Mouse (Mus musculus): ENCODE data around the gene Grsf1.

DNA sequence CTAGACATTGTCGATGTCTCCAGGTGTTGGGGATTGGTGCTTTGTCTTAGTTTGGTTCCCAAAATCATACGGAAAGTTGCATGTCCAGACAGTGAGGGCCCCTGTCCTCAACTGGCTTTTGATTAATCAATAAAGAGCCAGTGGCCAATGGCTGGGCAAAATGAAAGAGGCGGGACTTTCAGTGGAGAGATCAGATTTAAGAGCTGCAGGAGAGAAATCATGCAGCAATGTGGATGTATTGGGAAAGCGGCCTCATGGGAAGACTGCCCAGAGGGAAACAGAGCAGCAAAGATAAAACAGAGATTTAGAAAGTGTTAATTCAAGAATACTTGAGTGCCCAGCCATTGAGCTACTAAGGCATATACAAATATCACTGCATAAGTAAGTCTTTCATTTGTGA is 16.6 kb upstream of the Grsf1 start:
- no peak for TF ChIP-seq CTCF (IDR thresholded peaks at IDR 0.05; ENCODE audit: control insufficient read depth, insufficient read depth, low read length)
- TF ChIP-seq POLR2A (IDR thresholded peaks at IDR 0.05; ENCODE audit: borderline replicate concordance, control insufficient read depth, low read depth, low read length), result no peak
